Mouse (Mus musculus): Measurements from ENCODE around the gene Gm17078. TPM values are rescaled to one million over a fixed set of nuclear protein-coding genes. Genes with fewer than 3 reads are reported as not detected.
"Not testable (repeated sequence)": the region's sequence is repeated elsewhere in the genome, so short reads cannot be mapped to it uniquely, and the experiment has no call there.

Gm17078 gene
- polyA plus RNA-seq (2014; fragmentation: Nextera tagmentation; extraction: Ambion mirVana) = not detected in 2 replicates

DNA sequence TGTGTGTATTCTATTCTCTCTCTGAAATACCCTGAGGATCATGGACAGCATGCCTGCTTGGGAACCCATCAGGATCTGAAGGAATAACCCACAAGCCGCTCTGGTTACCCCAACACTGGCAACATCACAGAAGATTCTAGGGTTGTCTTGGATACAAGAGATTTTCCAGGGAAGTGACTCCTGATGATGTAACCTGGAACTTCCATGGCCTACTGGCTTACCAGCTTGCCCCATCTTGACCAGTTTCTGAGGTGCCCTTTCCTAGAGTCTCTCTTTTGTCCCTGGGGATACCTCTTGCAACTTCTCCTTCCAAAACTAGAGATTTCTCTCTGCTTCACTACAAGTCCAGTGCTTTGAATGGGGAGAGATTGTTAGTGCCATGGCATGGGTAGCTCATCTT lies at the start of gene Gm17078:
Gm17078 (minus strand) TSS at position 101 of the 400 bp plus-strand sequence.
- H3K27ac ChIP-seq (ENCODE audit: low read depth, low read length) = no peak within 1 kb of the TSS
- no peaks in the 10 kb centered on the region for H3K27me3 ChIP-seq (ENCODE audit: control insufficient read depth, insufficient read depth, low read length)
- no peak for DNase-seq (ENCODE audit: low spot score)
- H3K9me3 ChIP-seq (ENCODE audit: control insufficient read depth, low read length) = no peaks in the 10 kb centered on the region
- ATAC-seq (ENCODE audit: insufficient read depth, low FRiP score, low TSS enrichment) = no peak
- H3K4me3 ChIP-seq (ENCODE audit: low read depth, low read length) = no peak within 1 kb of the TSS
- WGBS = 86% methylated on average over 1 of the region's 1 CpGs
- no peaks in the 10 kb centered on the region for H3K36me3 ChIP-seq (ENCODE audit: control insufficient read depth, insufficient read depth, low read length)
- H3K9ac ChIP-seq (ENCODE audit: low read length) = no peak within 1 kb of the TSS
- H3K4me2 ChIP-seq (ENCODE audit: low read depth) = no peak within 1 kb of the TSS
- no peaks in the 10 kb centered on the region for H3K4me1 ChIP-seq (ENCODE audit: control insufficient read depth, insufficient read depth, low read length)

DNA sequence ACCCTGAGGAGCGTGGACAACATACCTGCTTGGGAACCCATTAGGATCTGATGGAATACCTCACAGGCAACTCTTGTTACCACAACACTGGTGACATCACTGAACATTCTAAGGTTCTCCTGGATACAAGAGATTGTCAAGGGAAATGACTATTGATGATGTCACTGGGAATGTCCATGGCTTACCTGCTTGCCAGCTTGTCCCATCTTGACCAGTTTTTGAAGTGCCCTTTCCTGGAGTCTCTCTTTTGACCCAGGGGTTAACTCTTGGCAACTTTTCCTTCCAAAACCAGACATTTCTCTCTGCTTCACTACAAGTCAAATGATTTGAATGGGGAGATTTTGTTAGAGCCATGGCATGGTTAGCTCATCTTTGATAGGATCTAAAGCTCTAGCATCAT lies 24.5 kb upstream of the Gm17078 start, which contains the start of gene Gm4181:
Gm4181 (minus strand) TSS at position 101 of the 400 bp plus-strand sequence.
- WGBS = 55% methylated on average over 1 of the region's 1 CpGs
- not testable (repeated sequence) for H3K4me2 ChIP-seq (ENCODE audit: low read depth)

DNA sequence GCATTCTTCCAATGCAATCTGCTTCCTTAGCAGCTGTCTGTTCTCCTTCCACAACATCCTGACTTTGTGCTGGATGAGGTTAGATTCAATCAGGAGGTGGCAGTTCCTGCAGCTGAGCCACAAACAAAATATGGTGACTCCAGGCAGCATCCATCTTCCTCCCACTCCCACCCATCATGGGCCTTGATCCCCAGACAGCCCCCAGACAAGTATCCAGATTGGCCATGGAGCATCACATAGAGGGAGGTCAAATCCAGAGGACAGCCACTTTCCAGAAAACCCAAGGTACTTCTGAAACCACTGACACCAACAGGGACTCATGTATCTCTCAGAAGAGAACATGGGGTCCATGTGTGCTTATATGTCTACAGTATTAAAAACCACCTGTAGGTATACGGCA lies 21.3 kb upstream of the Gm17078 start:
- H3K36me3 ChIP-seq (ENCODE audit: control insufficient read depth, insufficient read depth, low read length); H3K9me3 ChIP-seq (ENCODE audit: control insufficient read depth, low read length); H3K27ac ChIP-seq (ENCODE audit: low read depth, low read length); H3K4me3 ChIP-seq (ENCODE audit: low read depth, low read length); H3K9ac ChIP-seq (ENCODE audit: low read length); H3K4me2 ChIP-seq (ENCODE audit: low read depth); ATAC-seq (ENCODE audit: insufficient read depth, low FRiP score, low TSS enrichment); H3K4me1 ChIP-seq (ENCODE audit: control insufficient read depth, insufficient read depth, low read length); DNase-seq (ENCODE audit: low spot score); H3K27me3 ChIP-seq (ENCODE audit: control insufficient read depth, insufficient read depth, low read length): not testable (repeated sequence)
- 100% methylated on average over 1 of the region's 1 CpGs for WGBS

More for the DNA sequence above, 24.5 kb upstream of the Gm17078 start, which contains the start of gene Gm4181:
- not testable (repeated sequence) for H3K9me3 ChIP-seq (ENCODE audit: control insufficient read depth, low read length); H3K27ac ChIP-seq (ENCODE audit: low read depth, low read length); H3K36me3 ChIP-seq (ENCODE audit: control insufficient read depth, insufficient read depth, low read length); DNase-seq (ENCODE audit: low spot score); ATAC-seq (ENCODE audit: insufficient read depth, low FRiP score, low TSS enrichment); H3K4me1 ChIP-seq (ENCODE audit: control insufficient read depth, insufficient read depth, low read length); H3K4me3 ChIP-seq (ENCODE audit: low read depth, low read length); H3K27me3 ChIP-seq (ENCODE audit: control insufficient read depth, insufficient read depth, low read length); H3K9ac ChIP-seq (ENCODE audit: low read length)

DNA sequence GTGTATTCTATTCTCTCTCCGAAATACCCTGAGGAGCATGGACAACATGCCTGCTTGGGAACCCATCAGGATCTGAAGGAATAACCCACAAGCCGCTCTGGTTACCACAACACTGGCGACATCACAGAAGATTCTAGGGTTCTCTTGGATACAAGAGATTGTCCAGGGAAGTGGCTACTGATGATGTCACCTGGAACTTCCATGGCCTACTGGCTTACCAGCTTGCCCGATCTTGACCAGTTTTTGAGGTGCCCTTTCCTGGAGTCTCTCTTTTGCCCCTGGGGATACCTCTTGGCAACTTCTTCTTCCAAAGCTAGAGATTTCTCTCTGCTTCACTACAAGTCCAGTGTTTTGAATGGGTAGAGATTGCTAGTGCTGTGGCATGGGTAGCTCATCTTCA lies 19.1 kb downstream of the Gm17078 start, which contains the start of gene Gm17174:
Gm17174 (minus strand) TSS at position 101 of the 400 bp plus-strand sequence.
- H3K36me3 ChIP-seq (ENCODE audit: control insufficient read depth, insufficient read depth, low read length); H3K4me1 ChIP-seq (ENCODE audit: control insufficient read depth, insufficient read depth, low read length); H3K9me3 ChIP-seq (ENCODE audit: control insufficient read depth, low read length); H3K4me2 ChIP-seq (ENCODE audit: low read depth); H3K9ac ChIP-seq (ENCODE audit: low read length); ATAC-seq (ENCODE audit: insufficient read depth, low FRiP score, low TSS enrichment); H3K27me3 ChIP-seq (ENCODE audit: control insufficient read depth, insufficient read depth, low read length); DNase-seq (ENCODE audit: low spot score); H3K27ac ChIP-seq (ENCODE audit: low read depth, low read length); H3K4me3 ChIP-seq (ENCODE audit: low read depth, low read length): not testable (repeated sequence)
- 94% methylated on average over 4 of the region's 4 CpGs for WGBS

DNA sequence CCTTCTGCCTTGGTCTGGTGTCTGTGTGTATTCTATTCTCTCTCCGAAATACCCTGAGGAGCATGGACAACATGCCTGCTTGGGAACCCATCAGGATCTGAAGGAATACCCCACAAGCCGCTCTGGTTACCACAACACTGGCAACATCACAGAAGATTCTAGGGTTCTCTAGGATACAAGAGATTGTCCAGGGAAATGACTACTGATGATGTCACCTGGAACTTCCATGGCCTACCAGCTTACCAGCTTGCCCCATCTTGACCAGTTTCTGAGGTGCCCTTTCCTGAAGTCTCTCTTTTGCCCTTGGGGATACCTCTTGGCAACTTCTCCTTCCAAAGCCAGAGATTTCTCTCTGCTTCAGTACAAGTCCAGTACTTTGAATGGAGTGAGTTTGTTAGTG lies 37.1 kb downstream of the Gm17078 start, which contains the start of gene Gm17175:
Gm17175 (minus strand) TSS at position 101 of the 400 bp plus-strand sequence.
- H3K9ac ChIP-seq (ENCODE audit: low read length); H3K27me3 ChIP-seq (ENCODE audit: control insufficient read depth, insufficient read depth, low read length); H3K36me3 ChIP-seq (ENCODE audit: control insufficient read depth, insufficient read depth, low read length); ATAC-seq (ENCODE audit: insufficient read depth, low FRiP score, low TSS enrichment); H3K9me3 ChIP-seq (ENCODE audit: control insufficient read depth, low read length); H3K27ac ChIP-seq (ENCODE audit: low read depth, low read length); H3K4me3 ChIP-seq (ENCODE audit: low read depth, low read length); H3K4me2 ChIP-seq (ENCODE audit: low read depth); H3K4me1 ChIP-seq (ENCODE audit: control insufficient read depth, insufficient read depth, low read length); DNase-seq (ENCODE audit: low spot score): not testable (repeated sequence)
- 92% methylated on average over 2 of the region's 2 CpGs for WGBS

Other genes starting within 250 kb of the Gm17078 start
- gene Gm7247, start 249.6 kb downstream of the Gm17078 start, polyA plus RNA-seq (2014; fragmentation: Nextera tagmentation; extraction: Ambion mirVana) = not detected in 2 replicates
- not detected in 2 replicates for gene Vmn2r88, start 200.5 kb downstream of the Gm17078 start, polyA plus RNA-seq (2014; fragmentation: Nextera tagmentation; extraction: Ambion mirVana)
- gene Vmn2r89, start 159.5 kb downstream of the Gm17078 start, polyA plus RNA-seq (2014; fragmentation: Nextera tagmentation; extraction: Ambion mirVana) = not detected in 2 replicates
- not detected in 2 replicates for gene Gm5622, start 58.5 kb downstream of the Gm17078 start, polyA plus RNA-seq (2014; fragmentation: Nextera tagmentation; extraction: Ambion mirVana)
- not detected in 2 replicates for gene Gm17175, start 37.2 kb downstream of the Gm17078 start, polyA plus RNA-seq (2014; fragmentation: Nextera tagmentation; extraction: Ambion mirVana)
- not detected in 2 replicates for gene Gm17174, start 19.2 kb downstream of the Gm17078 start, polyA plus RNA-seq (2014; fragmentation: Nextera tagmentation; extraction: Ambion mirVana)
- gene Gm4181, start 24.4 kb upstream of the Gm17078 start, polyA plus RNA-seq (2014; fragmentation: Nextera tagmentation; extraction: Ambion mirVana) = not detected in 2 replicates
- not detected in 2 replicates for gene Gm17079, start 84.2 kb upstream of the Gm17078 start, polyA plus RNA-seq (2014; fragmentation: Nextera tagmentation; extraction: Ambion mirVana)
- gene Gm5800, start 105.9 kb upstream of the Gm17078 start, polyA plus RNA-seq (2014; fragmentation: Nextera tagmentation; extraction: Ambion mirVana) = not detected in 2 replicates
- gene Ang4, start 162.3 kb upstream of the Gm17078 start, polyA plus RNA-seq (2014; fragmentation: Nextera tagmentation; extraction: Ambion mirVana) = not detected in 2 replicates
- not detected in 2 replicates for gene AY358078, start 188.7 kb upstream of the Gm17078 start, polyA plus RNA-seq (2014; fragmentation: Nextera tagmentation; extraction: Ambion mirVana)
- gene Ear6, start 242.4 kb upstream of the Gm17078 start, polyA plus RNA-seq (2014; fragmentation: Nextera tagmentation; extraction: Ambion mirVana) = not detected in 2 replicates

Data from neural tube, embryonic 11.5 days (tissue).